Mouse (Mus musculus): ENCODE measurements around the gene Selenoi.
"Not testable (repeated sequence)": the region's sequence is repeated elsewhere in the genome, so short reads cannot be mapped to it uniquely, and the experiment has no call there.

Gene Selenoi

GRCm38 (mm10) chr5:30232271-30232971, at the start of gene Selenoi:
Gene Selenoi, plus strand, starts transcription at chr5:30232581.
- peak; percentile 94 to 97 for DNase-seq (ENCODE audit: low spot score in 2 of 2)

GRCm38 (mm10) chr5:30187687-30188485, 44.5 kb upstream of the Selenoi start:
- DNase-seq (ENCODE audit: low spot score in 2 of 2): no peak

- no peak for DNase-seq (ENCODE audit: low spot score in 2 of 2)
These were observed 39.9 kb upstream of the Selenoi start for GRCm38 (mm10) chr5:30192452-30192851.

- DNase-seq (ENCODE audit: low spot score in 2 of 2): no peak
These were observed 37.0 kb upstream of the Selenoi start for GRCm38 (mm10) chr5:30195340-30195739.

- DNase-seq (ENCODE audit: low spot score in 2 of 2): no peak
These were observed 34.1 kb upstream of the Selenoi start for GRCm38 (mm10) chr5:30198257-30198656.

GRCm38 (mm10) chr5:30201521-30201920, 30.9 kb upstream of the Selenoi start:
- DNase-seq (ENCODE audit: low spot score in 2 of 2): peak in 1 of 2 experiments; percentile 21

GRCm38 (mm10) chr5:30202221-30202620, 30.2 kb upstream of the Selenoi start:
- DNase-seq (ENCODE audit: low spot score in 2 of 2): no peak

- DNase-seq (ENCODE audit: low spot score in 2 of 2): no peak
These were observed 29.0 kb upstream of the Selenoi start for GRCm38 (mm10) chr5:30203216-30203885.

GRCm38 (mm10) chr5:30204441-30204840, 27.9 kb upstream of the Selenoi start:
- DNase-seq (ENCODE audit: low spot score in 2 of 2): no peak

GRCm38 (mm10) chr5:30205034-30205433, 27.3 kb upstream of the Selenoi start:
- no peak for DNase-seq (ENCODE audit: low spot score in 2 of 2)

GRCm38 (mm10) chr5:30205493-30205892, 26.9 kb upstream of the Selenoi start, which contains the start of gene Adgrf3:
Gene Adgrf3, minus strand, starts transcription at chr5:30205722.
- no peak for DNase-seq (ENCODE audit: low spot score in 2 of 2)

GRCm38 (mm10) chr5:30207276-30207675, 25.1 kb upstream of the Selenoi start:
- no peak for DNase-seq (ENCODE audit: low spot score in 2 of 2)

- DNase-seq (ENCODE audit: low spot score in 2 of 2): not testable (repeated sequence)
These were observed 21.6 kb upstream of the Selenoi start for GRCm38 (mm10) chr5:30210758-30211157.

- DNase-seq (ENCODE audit: low spot score in 2 of 2): peak; percentile 40 to 56
These were observed 17.5 kb upstream of the Selenoi start for GRCm38 (mm10) chr5:30214889-30215288.

- DNase-seq (ENCODE audit: low spot score in 2 of 2): no peak
These were observed 16.4 kb upstream of the Selenoi start for GRCm38 (mm10) chr5:30215970-30216369.

GRCm38 (mm10) chr5:30219715-30220114, 12.7 kb upstream of the Selenoi start:
- no peak for DNase-seq (ENCODE audit: low spot score in 2 of 2)

- DNase-seq (ENCODE audit: low spot score in 2 of 2): no peak
These were observed 11.7 kb upstream of the Selenoi start for GRCm38 (mm10) chr5:30220666-30221065.

GRCm38 (mm10) chr5:30222681-30223080, 9.7 kb upstream of the Selenoi start:
- no peak for DNase-seq (ENCODE audit: low spot score in 2 of 2)

GRCm38 (mm10) chr5:30230901-30231300, 1.5 kb upstream of the Selenoi start:
- DNase-seq (ENCODE audit: low spot score in 2 of 2): no peak

GRCm38 (mm10) chr5:30231891-30232270, 500 bp upstream of the Selenoi start:
- DNase-seq (ENCODE audit: low spot score in 2 of 2): no peak

- DNase-seq (ENCODE audit: low spot score in 2 of 2): no peak
These were observed 661 bp downstream of the Selenoi start for GRCm38 (mm10) chr5:30233042-30233441.

- DNase-seq (ENCODE audit: low spot score in 2 of 2): no peak
These were observed 1.6 kb downstream of the Selenoi start for GRCm38 (mm10) chr5:30233979-30234378.

All from frontal cortex, postnatal 25 days (tissue).